Mouse (Mus musculus): Measurements from ENCODE around the gene Sstr2. TPM values are rescaled to one million over a fixed set of nuclear protein-coding genes. Genes with fewer than 3 reads are reported as not detected.
"Not testable (repeated sequence)": the region's sequence is repeated elsewhere in the genome, so short reads cannot be mapped to it uniquely, and the experiment has no call there.

Gene Sstr2
- total RNA-seq, 2 experiments from 2014 or later, result 1.6 to 3.9 TPM

DNA sequence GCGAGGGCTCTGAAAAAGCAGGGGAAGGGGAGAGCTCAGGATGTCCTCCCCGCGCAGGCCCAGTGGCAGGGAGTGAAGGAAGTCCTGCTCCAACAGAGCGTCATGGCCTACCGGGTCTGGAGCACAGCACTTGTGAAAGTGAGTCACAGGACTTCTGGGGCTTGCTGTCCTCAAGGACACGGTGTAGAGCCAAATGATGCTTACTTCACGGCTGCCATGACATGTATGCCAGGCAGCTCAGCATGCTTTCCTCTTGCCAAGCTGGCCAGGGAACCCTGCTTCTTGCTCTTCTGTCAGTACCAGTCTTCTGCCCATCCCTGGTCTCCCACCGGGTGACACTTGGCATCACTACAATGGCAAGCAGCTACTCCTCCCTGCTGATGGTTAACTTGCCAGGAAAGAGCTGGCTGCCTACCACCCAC lies 37.4 kb downstream of the Sstr2 start:
- peak; percentile 68 to 75 for DNase-seq

DNA sequence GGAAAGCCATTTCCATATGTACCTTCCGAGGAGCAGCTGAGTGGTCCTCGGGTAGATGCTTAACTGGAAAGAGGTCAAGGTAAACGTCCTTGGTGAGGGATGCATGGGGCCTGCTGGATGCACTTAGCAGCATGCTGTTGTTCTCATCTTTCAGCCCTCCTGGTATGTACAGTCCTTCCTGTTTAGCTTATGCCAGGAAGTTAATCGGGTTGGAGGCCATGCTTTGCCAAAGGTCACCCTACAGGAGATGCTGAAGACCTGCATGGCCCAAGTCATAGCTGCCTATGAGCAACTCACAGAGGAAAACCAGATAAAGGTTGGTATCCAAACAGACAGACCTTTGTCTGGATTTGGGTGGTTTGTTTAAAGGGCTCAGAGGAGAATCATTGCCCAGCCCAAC lies 38.1 kb downstream of the Sstr2 start:
- DNase-seq, result no peak

DNA sequence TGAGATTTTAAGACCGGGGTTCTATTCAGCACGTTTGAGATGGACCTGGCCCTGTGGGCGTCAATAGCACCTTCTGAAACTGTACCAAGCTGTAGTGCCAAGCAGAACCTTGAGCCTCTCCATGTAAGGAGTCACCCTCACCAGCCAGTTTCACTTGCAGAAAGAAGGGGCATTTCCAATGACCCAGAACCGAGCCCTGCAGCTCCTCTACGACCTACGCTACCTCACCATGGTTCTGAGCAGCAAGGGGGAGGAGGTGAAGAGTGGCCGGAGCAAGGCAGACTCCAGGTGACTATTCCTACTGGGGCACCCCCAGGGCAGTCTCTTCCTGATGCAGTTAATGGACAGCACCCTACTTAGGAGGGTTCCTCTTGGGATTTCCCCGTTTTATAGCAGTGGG lies 39.2 kb downstream of the Sstr2 start:
- DNase-seq, result no peak

DNA sequence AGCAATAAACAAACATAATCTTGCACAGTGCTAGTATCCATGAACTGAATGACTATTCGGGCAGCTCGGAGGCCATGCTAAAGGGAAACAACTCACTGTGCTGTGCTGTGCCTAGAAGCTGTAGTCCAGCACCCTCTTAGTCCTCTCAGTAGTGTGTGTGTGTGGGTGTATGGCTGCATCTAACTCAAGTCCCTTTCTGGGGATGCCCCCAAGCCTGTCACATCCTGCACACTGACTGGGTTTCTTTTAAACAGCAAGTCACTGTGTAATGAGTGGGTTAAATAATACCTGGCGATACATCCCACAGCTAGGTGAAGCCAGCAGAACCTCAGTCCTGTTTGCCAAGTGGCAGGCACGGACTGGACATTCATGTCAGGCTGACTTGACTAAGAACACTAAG lies 39.6 kb downstream of the Sstr2 start:
- no peak for DNase-seq

DNA sequence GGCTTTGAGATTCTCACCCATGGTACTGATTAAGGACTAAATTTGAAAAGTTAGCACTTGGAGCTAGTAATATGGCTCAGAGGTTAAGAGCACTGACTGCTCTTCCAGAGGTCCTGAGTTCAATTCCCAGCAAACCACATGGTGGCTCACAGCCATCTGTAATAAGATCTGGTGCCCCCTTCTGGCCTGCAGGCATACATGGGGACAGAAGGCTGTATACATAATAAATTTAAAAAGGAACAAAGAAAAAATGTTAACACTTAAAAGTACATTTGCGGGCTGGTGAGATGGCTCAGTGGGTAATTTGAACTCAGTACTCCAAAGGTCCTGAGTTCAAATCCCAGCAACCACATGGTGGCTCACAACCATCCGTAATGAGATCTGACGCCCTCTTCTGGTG lies 41.1 kb downstream of the Sstr2 start:
- not testable (repeated sequence) for DNase-seq

DNA sequence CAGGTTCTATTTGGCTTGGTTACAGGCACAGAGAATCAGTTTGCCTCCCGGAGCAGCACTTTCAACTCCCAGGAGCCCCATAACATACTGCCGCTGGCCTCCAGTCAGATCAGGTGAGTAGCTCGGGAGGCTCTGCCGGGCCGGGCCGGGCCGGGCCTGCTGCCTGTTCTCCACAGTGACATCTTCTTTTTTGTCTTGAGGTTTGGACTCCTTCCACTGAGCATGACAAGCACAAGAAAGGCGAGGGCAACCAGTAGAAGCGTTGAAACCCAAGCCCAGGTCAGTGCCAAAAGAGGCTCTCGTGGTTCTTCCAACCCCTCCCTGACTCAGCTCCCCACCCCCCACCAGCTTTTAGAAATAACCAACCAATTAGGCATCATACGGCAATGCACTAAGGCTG lies 41.8 kb downstream of the Sstr2 start:
- DNase-seq, result no peak

DNA sequence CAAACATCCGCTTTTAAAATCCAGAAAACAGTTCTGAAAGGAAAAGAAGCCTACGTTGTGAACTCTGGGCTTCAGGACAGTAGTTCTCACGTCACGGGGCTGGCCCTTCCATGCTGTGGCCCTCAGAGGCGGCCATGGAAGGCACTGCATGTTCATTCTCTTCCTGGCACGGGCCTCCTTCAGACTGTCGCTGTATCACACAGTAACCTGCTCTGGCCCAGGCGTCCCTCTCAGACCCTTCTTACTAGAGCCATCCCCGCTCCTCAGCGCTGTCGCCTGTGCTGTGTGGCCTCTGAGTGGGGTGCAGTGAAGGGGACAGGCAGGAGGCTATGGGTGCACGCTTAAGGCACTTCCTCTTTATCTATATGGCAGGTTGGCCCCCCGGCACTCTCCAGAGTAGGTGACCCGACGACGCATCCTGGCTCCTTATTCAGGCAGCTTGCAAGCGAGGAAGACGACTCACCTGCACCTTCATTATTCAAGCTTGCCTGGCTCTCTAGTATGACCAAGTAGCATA lies 42.8 kb downstream of the Sstr2 start:
- no peak for DNase-seq

DNA sequence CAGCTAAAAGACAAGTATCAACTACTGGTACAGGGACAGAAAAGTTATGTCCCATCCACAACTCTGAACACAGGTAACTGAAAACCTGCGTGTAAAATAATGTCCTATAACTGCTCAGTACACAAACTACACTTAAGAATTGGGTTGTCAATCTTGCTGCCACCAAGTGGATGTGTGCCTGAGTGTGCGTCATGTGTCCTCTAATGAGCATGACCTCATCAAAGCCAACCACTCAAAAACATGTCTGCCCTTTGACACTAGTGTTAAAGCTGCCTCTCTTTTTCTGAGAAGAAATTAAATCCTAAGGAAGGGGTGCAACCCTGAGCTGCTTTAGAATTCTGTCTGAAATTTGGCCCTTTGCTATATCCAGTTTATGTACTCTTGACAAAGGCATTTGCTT lies 45.1 kb downstream of the Sstr2 start:
- peak; percentile 35 for DNase-seq

DNA sequence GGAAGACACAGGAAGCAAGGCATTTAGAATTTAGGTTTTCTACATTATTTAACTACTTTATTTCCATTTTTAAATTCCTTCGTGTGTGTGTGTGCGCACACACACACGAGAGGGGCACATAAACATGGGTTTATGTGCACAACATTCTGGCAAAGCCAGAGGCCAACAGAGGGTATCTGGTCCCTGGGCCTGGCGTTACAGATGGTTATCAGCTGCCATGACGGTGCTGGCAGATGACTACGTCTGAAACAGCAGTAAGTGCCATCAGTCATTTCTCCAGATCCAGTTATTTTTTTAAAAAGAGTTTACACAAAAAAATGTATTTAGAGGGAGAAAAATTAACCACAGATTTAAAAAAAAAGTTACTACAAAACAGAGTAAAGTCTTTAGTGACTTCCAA lies 47.1 kb downstream of the Sstr2 start:
- no peak for DNase-seq

DNA sequence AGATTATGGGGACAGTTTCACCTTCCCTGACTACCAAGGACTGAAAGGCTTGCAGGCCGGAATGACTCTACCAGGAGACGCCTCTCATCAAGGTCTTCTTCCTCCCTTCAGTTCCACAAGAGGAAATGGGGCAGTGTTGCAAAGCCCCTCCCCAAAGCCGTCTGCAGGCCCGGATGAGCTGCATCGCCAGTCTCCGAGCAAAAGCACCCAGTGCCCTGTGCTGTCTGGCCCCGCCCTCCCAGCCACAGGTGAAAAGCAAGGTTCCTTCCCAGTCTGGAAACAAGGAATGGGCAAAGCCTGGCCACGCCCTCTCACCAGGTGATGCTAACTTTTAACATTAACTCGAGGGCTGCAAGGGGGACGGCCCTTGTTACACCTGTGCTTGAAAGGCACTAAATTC lies 47.5 kb downstream of the Sstr2 start:
- DNase-seq, result no peak

DNA sequence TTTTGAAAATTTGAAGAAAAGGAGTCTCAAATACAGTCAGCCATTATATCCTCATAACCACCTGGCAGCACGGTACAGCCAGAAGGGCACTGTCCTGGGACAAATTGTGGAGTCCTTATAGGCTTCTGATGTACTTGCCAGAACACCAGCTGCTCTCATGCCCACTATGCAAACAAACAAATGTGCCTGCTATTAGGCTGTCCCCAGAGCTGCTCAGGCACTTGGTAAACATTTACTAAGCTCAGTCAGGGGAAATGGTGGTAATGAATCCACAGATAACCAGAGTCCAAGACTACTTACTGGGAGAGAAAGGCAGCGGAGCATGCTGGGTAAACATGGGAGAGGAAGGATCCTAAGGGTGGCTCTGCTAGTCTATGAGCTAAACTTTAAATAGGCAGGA lies 48.0 kb downstream of the Sstr2 start:
- no peak for DNase-seq

DNA sequence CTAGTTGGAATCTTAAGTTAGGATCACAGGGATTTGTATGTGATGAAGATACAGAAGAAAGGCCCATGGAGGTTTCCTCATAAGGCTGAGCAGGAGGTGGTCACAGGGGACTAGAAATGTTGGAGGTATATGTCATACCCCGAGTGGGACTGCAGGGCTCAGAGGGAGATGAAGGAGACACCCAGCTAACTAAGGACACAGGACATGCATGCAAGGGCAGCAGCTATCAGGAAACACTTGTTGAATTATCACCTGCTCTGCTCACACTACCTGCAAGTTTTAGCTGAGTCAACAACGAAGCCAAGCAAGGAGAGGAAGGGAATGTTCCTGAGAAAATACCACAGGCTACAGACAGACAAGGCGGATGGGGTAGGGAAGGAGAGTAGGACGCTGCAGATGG lies 48.6 kb downstream of the Sstr2 start:
- no peak for DNase-seq

DNA sequence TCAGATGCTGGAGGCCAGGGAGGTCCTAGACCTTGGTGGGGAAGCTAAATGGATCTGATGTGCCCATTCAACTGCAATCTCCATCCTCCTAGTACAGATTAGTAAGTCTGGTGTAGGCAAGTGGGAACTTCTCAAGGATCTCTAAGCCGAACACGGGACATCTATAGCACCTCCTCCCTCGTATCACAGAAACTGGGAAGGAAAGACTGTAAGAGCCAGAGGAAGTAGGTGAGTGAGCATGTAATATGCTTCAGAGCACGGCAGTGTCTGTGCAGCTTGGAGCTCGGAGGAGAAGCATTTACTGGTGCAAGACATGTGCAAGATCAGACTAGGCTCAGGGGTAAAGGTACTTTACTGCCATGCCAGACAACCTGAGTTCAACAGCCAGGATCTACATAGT lies 49.7 kb downstream of the Sstr2 start:
- DNase-seq, result no peak

DNA sequence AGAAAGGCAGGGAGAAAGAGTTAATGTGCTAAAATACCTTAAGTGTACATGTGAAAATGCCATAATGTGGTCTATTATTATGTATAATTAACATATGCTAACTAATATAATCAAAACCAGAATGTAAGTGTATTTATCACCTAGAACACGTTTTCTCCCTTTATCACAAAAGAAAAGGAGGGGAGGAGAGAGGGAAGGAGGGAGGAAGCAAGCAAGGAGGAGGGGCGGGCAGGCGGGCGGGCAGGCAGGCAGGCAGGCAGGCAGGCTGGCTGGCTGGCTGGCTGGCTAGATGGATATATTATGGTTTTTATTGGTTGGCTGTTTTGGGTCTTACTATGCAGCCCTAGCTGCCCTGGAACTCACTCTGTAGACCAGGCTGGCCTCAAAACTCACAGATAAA lies 50.6 kb downstream of the Sstr2 start:
- no peak for DNase-seq

DNA sequence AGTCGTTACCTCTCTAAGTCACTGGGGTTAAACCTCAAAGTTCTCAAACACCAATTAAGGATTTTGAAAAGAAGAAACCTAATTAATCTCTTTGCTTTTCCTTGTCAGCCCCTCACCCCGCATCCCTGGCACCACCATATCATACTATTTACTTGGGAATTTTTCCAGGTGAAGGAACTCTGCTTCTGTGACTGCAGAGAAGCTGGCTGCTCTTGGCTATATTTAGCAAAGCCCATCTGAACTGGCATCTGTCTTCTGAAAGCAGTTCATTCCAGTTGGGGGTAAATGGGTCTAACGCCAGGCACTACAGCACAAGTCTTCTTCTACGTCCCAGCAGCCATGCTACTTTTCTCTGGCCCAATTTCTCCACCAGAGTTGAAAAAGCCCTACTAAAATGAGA lies 54.5 kb downstream of the Sstr2 start:
- DNase-seq, result no peak

DNA sequence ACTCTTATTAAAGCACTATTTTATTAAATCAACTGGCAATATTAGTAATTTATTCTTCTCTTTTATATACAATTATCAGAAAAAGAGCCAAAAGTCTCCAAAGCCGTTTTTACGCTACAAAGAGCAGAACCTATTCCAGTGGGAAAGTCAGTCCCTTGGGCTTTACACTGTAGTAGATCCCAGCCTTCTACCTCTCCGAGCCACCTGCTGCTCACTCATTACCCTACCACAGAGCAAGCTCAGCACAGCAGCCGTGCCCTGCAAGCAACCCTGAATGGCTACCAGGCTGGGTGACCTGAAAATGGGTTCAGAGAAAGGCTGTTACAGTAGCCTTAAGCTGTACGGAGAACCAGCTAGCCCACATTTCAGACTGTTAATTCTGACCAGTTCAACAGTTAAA lies 55.5 kb downstream of the Sstr2 start:
- DNase-seq, result no peak

Other genes with a start within 250 kb of the Sstr2 start
- gene Cog1, start 29.8 kb downstream of the Sstr2 start, total RNA-seq (2021), result 10 to 100 TPM; 35.4 to 39.5 TPM
- gene Slc39a11, start 30.7 kb downstream of the Sstr2 start, total RNA-seq (2021), result 10 to 100 TPM; 27.4 to 27.7 TPM
- 10 to 100 TPM; 32.0 to 39.7 TPM for gene Fam104a, start 64.8 kb downstream of the Sstr2 start, total RNA-seq (2021)
- gene D11Wsu47e, start 65.1 kb downstream of the Sstr2 start, total RNA-seq (2021), result 10 to 100 TPM; 13.4 to 18.7 TPM
- gene Cpsf4l, start 90.7 kb downstream of the Sstr2 start, total RNA-seq (2021), result under 1 TPM; 0.23 to 0.76 TPM
- 100 to 1,000 TPM; 128 to 136 TPM for gene Cdc42ep4, start 132.5 kb downstream of the Sstr2 start, total RNA-seq (2021)

Measured in adrenal gland, postnatal 36 days (tissue).